Mouse (Mus musculus) neural tube, embryonic 15.5 days (tissue): Measurements from ENCODE around the gene Arhgef19. TPM values are rescaled to one million over a fixed set of nuclear protein-coding genes. Genes with fewer than 3 reads are reported as not detected.

Experiments
- ATAC-seq: fragments of 200-750 bp; cut with Nextera tagmentation; 2 replicates; pipeline ENCODE4 v1.8.0; 2017; ENCODE audit warnings: mild to moderate bottlenecking, moderate TSS enrichment, moderate library complexity; ENCODE audit not compliant: low FRiP score
- H3K27ac ChIP-seq: fragments of 300-500 bp; sonication (generic); replicated peaks from 2 replicates; pipeline ENCODE4 v1.5.1; 2015; ENCODE audit warnings: mild to moderate bottlenecking, inconsistent platforms
- H3K27me3 ChIP-seq: fragments of 300-500 bp; sonication (generic); replicated peaks from 2 replicates; pipeline ENCODE4 v1.6.1; 2015; ENCODE audit warnings: inconsistent platforms
- H3K36me3 ChIP-seq: fragments of 300-500 bp; sonication (generic); 2 replicates; pipeline ENCODE4 v1.6.1; 2015; ENCODE audit warnings: inconsistent platforms
- H3K4me1 ChIP-seq: fragments of 300-500 bp; sonication (generic); 2 replicates; pipeline ENCODE4 v1.6.1; 2015; ENCODE audit warnings: inconsistent platforms
- H3K4me2 ChIP-seq: fragments of 300-500 bp; sonication (generic); 2 replicates; pipeline ENCODE4 v1.6.1; 2015; ENCODE audit warnings: inconsistent platforms, mild to moderate bottlenecking, moderate library complexity
- H3K4me3 ChIP-seq: fragments of 300-500 bp; sonication (generic); replicated peaks from 2 replicates; pipeline ENCODE4 v1.5.1; 2015; ENCODE audit warnings: mild to moderate bottlenecking, inconsistent platforms
- H3K9ac ChIP-seq: fragments of 300-500 bp; sonication (generic); replicated peaks from 2 replicates; pipeline ENCODE4 v1.6.1; 2015; ENCODE audit warnings: mild to moderate bottlenecking, inconsistent platforms
- H3K9me3 ChIP-seq: fragments of 300-500 bp; sonication (generic); replicated peaks from 2 replicates; pipeline ENCODE4 v1.6.1; 2016; ENCODE audit warnings: inconsistent platforms
- WGBS: fragments of 180-500 bp; shearing (Covaris S2); methylation state at CpG from one replicate; pipeline ENCODE4 v1.1.7; 2015; ENCODE audit warnings: mixed read lengths; 5-methylcytosine and 5-hydroxymethylcytosine counted together
- polyA plus RNA-seq: library from polyadenylated mRNA; unstranded; fragments of >200 nt; fragmentation: Nextera tagmentation; extraction: Ambion mirVana; gene quantifications from 2 replicates; pipeline ENCODE4 v1.2.1, GENCODE M21; 2015

Arhgef19 gene
- polyA plus RNA-seq, 1 experiment from 2014 or later = 1.3 TPM

- no peak overlapping the region for H3K4me3 ChIP-seq
- H3K27me3 ChIP-seq = peaks cover 41% of the 10 kb centered on the region
- H3K36me3 ChIP-seq = no peaks in the 10 kb centered on the region
- H3K9ac ChIP-seq = no peak overlapping the region
- no peak overlapping the region for H3K27ac ChIP-seq
- WGBS = 15% methylated on average over 15 of the region's 15 CpGs
- no peak for ATAC-seq
- 0 out of 2 replicates have a peak overlapping the region, but pooled peaks have one; percentile 15 for H3K4me2 ChIP-seq
- H3K9me3 ChIP-seq = no peaks in the 10 kb centered on the region
- H3K4me1 ChIP-seq = peaks cover 35% of the 10 kb centered on the region
These were observed 48.3 kb downstream of the Arhgef19 start for GRCm38 (mm10) chr4:141287518-141288004.

- H3K4me3 ChIP-seq = no peak overlapping the region
- no peak overlapping the region for H3K4me2 ChIP-seq
- 38% methylated on average over 8 of the region's 8 CpGs for WGBS
- ATAC-seq = no peak
- H3K9me3 ChIP-seq = no peaks in the 10 kb centered on the region
- H3K9ac ChIP-seq = no peak overlapping the region
- peaks cover 35% of the 10 kb centered on the region for H3K4me1 ChIP-seq
- H3K27ac ChIP-seq = no peak overlapping the region
- H3K36me3 ChIP-seq = no peaks in the 10 kb centered on the region
- peaks cover 47% of the 10 kb centered on the region for H3K27me3 ChIP-seq
These were observed 48.9 kb downstream of the Arhgef19 start for GRCm38 (mm10) chr4:141288152-141288551.

GRCm38 (mm10) chr4:141291571-141292375, 52.5 kb downstream of the Arhgef19 start:
- peaks cover 71% of the 10 kb centered on the region for H3K27me3 ChIP-seq
- H3K36me3 ChIP-seq = no peaks in the 10 kb centered on the region
- 1% methylated on average over 39 of the region's 47 CpGs for WGBS
- peak overlapping the region; percentile 88 for H3K4me2 ChIP-seq
- H3K4me3 ChIP-seq = peak overlapping the region; percentile 40
- no peaks in the 10 kb centered on the region for H3K9me3 ChIP-seq
- peak overlapping the region; percentile 38; the same call in 1 of the 2 replicates for H3K9ac ChIP-seq
- ATAC-seq = 0 out of 2 replicates have a peak, but pooled peaks have one; percentile 33
- H3K4me1 ChIP-seq = peaks cover 36% of the 10 kb centered on the region
- H3K27ac ChIP-seq = no peak overlapping the region

DNA sequence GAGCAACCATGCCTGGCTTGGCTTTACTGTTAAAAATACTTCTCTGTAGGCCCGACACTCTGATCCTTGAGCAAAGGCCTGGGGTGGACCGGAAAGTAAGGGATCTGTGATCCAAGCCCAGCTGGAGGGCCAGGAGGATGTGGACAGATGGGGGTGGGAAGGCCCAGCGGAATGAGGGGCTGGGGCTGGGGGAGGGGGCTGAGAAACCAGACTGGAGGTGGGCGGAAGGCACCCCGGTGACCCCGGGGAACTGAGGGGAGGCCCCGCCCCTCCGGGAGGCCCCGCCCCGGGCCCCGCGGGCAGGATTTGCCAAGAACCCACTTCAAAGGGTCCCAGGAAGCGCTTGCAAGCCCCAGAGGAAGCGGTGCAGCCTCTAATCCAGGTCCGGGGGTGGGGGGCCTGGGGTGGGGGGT, 56.5 kb downstream of the Arhgef19 start:
- H3K4me3 ChIP-seq = no peak overlapping the region
- 6% methylated on average over 15 of the region's 15 CpGs for WGBS
- 0 out of 2 replicates have a peak overlapping the region, but pooled peaks have one; percentile 11 for H3K4me2 ChIP-seq
- peaks cover 19% of the 10 kb centered on the region for H3K4me1 ChIP-seq
- ATAC-seq = no peak
- no peak overlapping the region for H3K9ac ChIP-seq
- no peak overlapping the region for H3K27ac ChIP-seq
- no peaks in the 10 kb centered on the region for H3K9me3 ChIP-seq
- H3K36me3 ChIP-seq = no peaks in the 10 kb centered on the region
- peaks cover 73% of the 10 kb centered on the region for H3K27me3 ChIP-seq

DNA sequence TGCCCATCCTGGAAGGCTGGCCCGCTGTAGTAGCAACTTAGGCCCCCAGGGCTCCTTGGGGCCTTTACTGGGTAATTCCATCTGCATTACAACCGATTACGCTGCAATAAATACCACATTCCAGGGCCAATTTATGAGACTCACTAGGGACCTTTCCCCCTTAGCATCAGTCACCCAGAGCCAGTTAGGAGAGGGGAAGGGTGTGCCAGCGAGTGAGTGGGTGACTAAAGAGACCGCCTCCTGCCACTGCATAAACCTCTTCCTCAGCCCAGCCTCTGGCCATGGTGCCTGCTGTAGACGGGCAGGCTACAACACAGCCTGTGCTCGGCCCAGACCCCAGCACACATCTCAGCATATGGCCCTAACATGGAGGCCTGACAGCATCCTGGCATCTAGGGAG, 58.6 kb downstream of the Arhgef19 start:
- no peaks in the 10 kb centered on the region for H3K36me3 ChIP-seq
- H3K9me3 ChIP-seq = no peaks in the 10 kb centered on the region
- 26% methylated on average over 7 of the region's 7 CpGs for WGBS
- ATAC-seq = no peak
- H3K4me3 ChIP-seq = no peak overlapping the region
- H3K27me3 ChIP-seq = peaks cover 71% of the 10 kb centered on the region
- peaks cover 27% of the 10 kb centered on the region for H3K4me1 ChIP-seq
- H3K27ac ChIP-seq = no peak overlapping the region
- H3K9ac ChIP-seq = no peak overlapping the region
- no peak overlapping the region for H3K4me2 ChIP-seq

- ATAC-seq = no peak
- H3K9ac ChIP-seq = no peak overlapping the region
- H3K4me1 ChIP-seq = peaks cover 27% of the 10 kb centered on the region
- H3K27ac ChIP-seq = no peak overlapping the region
- no peak overlapping the region for H3K4me2 ChIP-seq
- no peaks in the 10 kb centered on the region for H3K9me3 ChIP-seq
- H3K27me3 ChIP-seq = peaks cover 68% of the 10 kb centered on the region
- 67% methylated on average over 13 of the region's 13 CpGs for WGBS
- H3K36me3 ChIP-seq = no peaks in the 10 kb centered on the region
- H3K4me3 ChIP-seq = no peak overlapping the region
These were observed 60.1 kb downstream of the Arhgef19 start for GRCm38 (mm10) chr4:141299356-141299755.

- Histone ChIP-seq H3K4me2 (no peak overlapping the region), H3K4me1 (peaks cover 27% of the 10 kb centered on the region), H3K4me3 (no peak overlapping the region), H3K9me3 (no peaks in the 10 kb centered on the region), H3K27me3 (peaks cover 67% of the 10 kb centered on the region), H3K9ac (no peak overlapping the region), H3K36me3 (no peaks in the 10 kb centered on the region), H3K27ac (no peak overlapping the region)
- no peak for ATAC-seq
- 71% methylated on average over 4 of the region's 4 CpGs for WGBS
These were observed 60.9 kb downstream of the Arhgef19 start for GRCm38 (mm10) chr4:141300196-141300595.

- Histone ChIP-seq H3K9ac (peak within 1 kb of the TSS; percentile 42), H3K27ac (no peak within 1 kb of the TSS), H3K4me2 (peak within 1 kb of the TSS; percentile 81), H3K4me1 (peaks cover 25% of the 10 kb centered on the region), H3K27me3 (peaks cover 57% of the 10 kb centered on the region), H3K9me3 (no peaks in the 10 kb centered on the region), H3K4me3 (peak within 1 kb of the TSS; percentile 58), H3K36me3 (no peaks in the 10 kb centered on the region)
- WGBS = under 1% methylated on average over 34 of the region's 35 CpGs
- peak; percentile 60 for ATAC-seq
These were observed 61.8 kb downstream of the Arhgef19 start, which contains the start of gene Epha2 for GRCm38 (mm10) chr4:141301116-141301553. TSS of gene Epha2 (plus strand) at chr4:141301240.

- Histone ChIP-seq H3K27ac (no peak overlapping the region), H3K9ac (peak overlapping the region; percentile 42), H3K4me2 (peak overlapping the region; percentile 81), H3K9me3 (no peaks in the 10 kb centered on the region), H3K4me1 (peaks cover 30% of the 10 kb centered on the region), H3K36me3 (no peaks in the 10 kb centered on the region), H3K4me3 (peak overlapping the region; percentile 58), H3K27me3 (peaks cover 50% of the 10 kb centered on the region)
- WGBS = under 1% methylated on average over 51 of the region's 51 CpGs
- ATAC-seq = no peak
These were observed 62.5 kb downstream of the Arhgef19 start for GRCm38 (mm10) chr4:141301591-141302427.

DNA sequence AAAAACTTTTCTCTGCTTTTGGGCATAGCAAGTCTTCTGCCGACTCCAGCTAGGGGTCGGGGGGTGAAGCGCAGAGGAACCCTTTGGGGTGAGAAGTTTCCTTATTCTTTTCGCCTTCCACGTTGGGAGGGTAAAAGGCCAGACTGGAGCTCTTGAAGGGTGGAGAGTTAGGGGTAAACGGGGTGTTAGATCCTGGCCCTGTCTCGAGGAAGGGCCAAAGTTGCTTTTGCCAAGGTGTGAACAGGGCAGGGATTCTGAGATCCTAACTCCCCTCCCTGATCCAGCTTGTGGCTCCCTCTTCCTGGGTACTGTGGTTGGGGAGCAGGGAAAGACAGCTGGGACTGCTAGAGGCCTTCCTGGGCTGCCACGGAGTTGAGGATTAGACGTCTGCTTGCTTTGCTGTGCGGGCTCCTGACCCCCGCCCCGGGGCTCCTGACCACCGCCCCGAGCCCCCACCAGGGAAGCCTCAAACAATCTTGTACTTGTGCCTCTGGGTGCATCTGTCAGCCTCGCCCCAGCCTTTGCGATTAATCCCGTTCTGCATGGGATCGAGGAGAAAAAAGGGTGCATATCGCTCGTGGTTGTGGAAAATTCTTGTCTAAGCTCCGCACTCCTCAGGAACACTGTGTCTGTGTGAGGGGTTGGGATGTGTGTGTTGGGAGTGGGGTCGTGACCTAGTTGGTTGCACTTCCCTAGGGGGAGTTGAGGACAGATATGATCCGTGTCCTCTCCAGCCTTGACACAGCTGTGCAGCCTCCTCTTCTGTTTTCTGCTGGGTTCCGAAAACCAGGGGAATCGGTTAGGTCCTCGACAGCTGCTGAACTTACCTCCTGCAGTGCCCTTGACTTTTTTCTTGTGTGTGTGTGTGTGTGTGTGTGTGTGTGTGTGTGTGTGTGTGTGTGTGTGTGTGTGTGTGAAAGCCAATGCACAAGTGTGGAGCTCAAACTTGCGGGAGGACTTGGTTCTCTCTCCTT, 63.4 kb downstream of the Arhgef19 start:
- H3K4me3 ChIP-seq = peak overlapping the region; percentile 58
- H3K9ac ChIP-seq = peak overlapping the region; percentile 42; the same call in 1 of the 2 replicates
- no peak for ATAC-seq
- peak overlapping the region; percentile 81 for H3K4me2 ChIP-seq
- H3K36me3 ChIP-seq = no peaks in the 10 kb centered on the region
- no peaks in the 10 kb centered on the region for H3K9me3 ChIP-seq
- peaks cover 42% of the 10 kb centered on the region for H3K27me3 ChIP-seq
- WGBS = 13% methylated on average over 27 of the region's 27 CpGs
- peaks cover 31% of the 10 kb centered on the region for H3K4me1 ChIP-seq
- no peak overlapping the region for H3K27ac ChIP-seq
